Mouse (Mus musculus) monocyte, adult 2 months (primary cell): Measurements from ENCODE around the gene Sun2.

ENCODE experiments used
- DNase-seq, 2 experiments: peaks; one replicate each; pipeline ENCODE4 v3.0.0; 2022; ENCODE audit warnings: low spot score in 2 of 2, low read depth in 1 of 2

Gene Sun2

DNA sequence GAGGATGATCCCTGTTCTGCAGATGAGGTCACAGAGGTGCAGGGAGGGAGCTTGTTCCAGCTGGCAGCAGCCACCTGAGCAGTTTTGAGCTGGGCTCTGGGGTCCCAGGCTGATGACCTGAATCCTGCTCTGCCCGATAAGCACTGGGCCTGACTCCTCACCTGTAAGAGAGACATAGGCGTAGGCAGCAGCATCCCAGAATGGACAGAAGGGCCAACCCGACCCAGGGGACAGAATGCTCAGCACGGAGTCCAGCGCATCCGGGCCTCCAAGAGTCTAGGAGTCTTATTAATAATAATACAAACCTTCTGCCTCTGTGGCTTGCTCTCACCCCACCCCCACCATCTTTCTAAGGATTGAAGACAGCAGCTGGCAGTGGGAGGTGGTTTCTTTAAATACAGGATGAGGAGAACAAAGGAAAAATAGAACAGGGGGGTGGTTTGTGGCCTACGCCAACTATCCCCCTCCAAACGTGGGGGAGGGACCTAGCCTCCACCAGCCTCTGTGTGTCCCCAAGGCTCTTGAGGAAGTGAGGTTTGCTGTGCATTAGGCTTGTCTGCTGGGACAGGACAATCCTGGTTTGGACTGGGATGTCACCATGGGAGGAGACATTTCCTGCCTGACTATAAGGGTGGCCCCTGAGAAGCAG is 13.8 kb upstream of the Sun2 start:
- DNase-seq = no peak

DNA sequence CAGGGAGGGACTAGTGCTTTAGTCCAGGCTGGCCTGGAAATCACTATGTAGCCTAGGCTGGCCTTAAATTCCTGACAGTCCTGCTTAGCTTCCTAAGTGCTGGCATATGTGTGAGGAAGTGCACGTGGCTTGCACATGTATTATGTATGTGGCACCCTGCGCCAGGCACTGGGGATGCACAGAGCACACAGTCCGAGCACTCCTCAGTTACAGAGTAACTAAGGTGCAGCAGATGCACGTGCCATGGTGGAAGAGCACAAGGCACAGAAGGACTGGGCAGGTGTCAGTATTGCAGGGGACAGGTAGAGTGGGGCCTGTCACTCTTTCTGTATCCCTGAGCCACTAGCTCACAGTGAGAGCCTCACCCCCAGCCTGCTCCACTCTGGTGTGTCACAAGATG is 12.8 kb upstream of the Sun2 start:
- DNase-seq = no peak

DNA sequence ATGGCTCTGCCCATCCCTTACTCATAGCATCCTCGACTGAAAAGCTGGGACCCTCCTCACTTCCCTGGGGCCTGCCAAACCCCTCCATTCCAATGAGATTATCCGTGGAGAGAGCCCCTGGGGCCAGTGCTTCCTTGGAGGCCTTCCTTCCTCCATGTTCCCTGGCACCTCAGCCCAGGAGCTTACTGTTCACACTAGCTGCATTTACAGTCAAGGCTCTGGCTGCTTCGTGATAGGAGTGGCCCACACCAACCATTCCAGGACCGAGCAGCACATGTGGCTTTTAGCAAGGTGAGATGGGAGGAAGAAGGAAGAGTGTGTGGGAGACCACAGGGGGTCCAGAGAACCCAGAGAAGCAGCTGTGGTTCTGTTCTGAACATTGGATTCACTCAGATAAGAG is 11.5 kb upstream of the Sun2 start:
- DNase-seq = no peak

DNA sequence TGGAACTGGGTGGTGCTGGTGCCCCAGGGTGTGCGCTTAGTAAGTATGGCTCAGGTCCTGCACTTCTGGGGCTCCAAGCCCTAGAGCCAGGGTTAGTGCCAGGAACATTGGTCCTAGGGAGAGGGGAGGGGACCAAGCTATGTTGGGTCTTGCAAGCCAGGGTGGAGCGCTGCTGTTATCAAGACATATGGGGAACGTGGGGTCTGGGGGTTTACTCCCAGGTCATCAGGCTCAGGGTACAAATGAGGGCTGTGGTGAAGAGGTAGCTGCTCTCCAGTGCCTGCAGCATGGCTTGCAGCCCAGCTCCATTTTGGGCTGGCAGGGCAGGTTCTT is 11.1 kb upstream of the Sun2 start:
- DNase-seq = no peak

DNA sequence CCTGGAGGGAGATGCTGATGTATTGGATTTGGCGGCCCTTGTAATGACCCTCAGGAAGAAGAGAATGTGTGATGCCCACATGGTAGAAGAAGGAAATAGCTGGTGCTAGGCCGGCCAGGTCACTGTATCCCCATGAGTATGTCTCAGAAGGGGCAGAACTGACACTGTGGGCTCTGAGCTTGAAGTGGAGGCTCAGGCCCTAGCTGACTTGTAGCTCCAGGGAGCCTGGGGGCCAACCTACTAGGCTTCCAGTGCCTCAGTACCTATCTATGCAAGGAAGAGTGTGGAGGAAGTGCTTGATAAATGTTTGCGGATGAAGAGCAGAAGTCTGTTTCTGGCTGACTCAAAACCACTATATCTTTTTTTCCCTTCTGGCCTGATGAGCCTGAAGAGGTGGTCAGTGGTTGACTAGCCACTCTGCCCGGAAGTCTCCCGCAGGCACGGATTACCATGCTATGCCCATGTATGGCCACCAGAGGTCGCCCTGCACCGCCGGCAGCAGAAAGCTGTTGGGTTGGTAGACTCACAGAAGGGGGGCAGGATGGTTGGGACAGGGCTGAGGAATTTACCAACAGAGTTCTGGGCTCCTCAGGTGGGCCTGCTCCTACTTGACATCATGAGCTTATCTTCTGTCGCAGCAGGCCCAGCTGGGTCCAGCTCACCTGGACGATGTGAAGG is 10.5 kb upstream of the Sun2 start:
- peak; percentile 55 to 72 for DNase-seq

DNA sequence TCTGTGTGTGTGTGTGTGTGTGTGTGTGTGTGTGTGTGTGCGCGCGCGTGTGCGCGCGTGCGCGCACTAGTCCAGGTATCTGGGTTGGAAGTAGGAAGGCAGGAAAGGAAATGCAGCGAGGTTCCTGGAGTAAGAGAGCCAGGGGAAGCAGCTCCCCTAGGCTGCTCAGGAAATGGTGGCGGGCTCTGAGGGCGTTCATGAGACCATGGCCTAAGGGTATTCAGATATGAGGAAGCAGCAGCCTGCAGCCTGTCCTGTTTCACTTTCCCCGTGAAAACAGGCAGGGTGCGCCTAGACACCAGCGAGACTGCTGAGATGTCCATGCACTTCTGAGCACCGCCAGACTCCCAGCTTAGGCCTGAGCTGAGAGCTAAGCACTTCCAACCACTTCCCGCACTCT is 9.4 kb upstream of the Sun2 start:
- DNase-seq = peak in 1 of 2 experiments; percentile 47

DNA sequence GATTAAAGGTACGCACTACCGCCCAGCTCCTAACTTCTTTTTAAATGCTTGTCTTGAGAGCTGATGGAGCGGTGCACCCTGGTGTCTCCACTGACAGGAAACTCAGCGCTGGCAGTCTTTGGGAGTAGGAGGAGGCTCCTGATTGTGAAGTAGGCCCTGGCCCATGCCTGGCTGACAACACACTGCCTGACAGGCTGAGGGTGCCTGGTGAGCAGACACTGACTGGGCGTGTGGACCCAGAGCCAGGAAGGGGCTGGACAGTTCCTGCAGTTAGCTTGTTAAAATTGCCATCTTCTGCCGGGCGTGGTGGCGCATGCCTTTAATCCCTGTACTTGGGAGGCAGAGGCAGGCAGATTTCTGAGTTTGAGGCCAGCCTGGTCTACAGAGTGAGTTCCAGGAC is 7.9 kb upstream of the Sun2 start:
- no peak for DNase-seq

DNA sequence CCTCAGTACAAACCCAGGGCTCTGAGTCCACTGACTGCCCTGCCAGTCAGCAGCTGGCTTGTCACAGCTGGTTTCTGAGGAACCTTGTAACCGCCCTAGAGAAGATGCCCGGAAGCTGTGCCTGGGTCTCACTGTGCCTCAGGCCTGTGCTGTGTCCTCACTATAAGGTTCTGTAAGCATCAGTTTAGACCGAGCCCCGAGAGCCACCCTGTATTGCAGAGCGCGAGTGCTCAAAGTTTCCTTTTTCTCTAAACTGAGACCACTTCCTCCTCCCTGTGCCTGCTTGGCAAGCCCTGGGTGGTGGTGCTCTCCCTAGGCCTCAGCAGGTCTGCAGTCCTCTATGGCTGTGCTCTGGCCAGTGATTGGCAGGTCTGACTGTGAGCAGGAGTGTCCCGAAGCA is 6.8 kb upstream of the Sun2 start:
- DNase-seq = no peak

DNA sequence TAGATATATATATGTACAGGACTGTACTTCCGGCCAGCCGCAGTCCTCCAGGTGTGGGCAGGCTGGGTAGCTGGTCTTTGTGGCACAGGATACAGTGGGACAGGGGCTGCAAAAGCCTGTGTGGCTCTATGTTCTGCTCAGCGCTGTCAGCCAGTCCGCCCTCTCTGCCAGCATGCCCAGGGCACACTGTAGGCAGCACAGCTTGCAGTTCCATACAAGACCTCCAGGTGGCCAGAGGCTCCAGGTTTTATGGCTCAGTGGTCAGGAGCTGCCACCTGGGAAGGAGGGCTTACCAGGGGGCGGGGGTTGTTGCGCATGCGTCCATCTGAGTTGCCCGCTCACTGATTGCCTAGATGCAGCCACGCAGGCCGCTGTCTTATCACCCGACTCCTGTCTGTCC is 5.7 kb upstream of the Sun2 start:
- DNase-seq = no peak

DNA sequence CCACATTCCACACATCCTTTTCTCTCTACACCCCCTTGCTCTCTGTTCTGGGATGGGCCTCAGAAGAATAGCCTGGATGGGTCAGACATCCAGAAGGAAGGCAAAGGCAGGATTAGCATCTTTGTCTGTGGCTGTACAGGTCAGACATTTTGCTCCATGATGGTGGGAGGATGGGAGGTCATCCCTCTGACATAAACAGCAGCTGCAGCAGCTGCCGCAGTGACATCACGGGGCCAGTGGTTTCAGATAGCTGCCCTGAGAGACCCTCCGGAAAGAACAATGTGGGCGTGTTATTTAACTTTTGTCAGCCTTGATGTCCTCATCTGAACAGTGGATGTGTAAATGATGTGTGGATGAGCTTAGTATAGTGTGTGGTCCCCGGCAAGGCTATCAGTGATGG is 3.5 kb upstream of the Sun2 start:
- no peak for DNase-seq

DNA sequence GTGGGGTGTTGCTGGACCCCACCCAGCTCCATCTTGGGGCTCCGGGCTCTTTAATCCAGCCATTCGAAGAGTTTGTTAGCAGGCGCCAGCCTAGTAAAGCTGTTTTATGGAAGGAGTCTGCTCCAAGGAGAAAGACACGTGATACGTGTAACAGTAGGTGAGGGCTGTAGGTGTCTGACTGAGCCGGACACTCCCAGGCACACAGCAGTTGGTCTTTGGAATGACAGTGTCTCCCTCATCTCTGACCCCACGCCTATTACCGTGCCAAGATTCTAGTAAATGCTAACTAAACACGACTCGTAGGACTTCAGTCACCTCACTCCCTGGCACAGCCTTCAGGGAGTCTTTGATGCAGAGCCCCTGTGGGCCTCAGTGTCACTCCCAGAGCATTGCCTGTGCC is 3.0 kb upstream of the Sun2 start:
- no peak for DNase-seq

DNA sequence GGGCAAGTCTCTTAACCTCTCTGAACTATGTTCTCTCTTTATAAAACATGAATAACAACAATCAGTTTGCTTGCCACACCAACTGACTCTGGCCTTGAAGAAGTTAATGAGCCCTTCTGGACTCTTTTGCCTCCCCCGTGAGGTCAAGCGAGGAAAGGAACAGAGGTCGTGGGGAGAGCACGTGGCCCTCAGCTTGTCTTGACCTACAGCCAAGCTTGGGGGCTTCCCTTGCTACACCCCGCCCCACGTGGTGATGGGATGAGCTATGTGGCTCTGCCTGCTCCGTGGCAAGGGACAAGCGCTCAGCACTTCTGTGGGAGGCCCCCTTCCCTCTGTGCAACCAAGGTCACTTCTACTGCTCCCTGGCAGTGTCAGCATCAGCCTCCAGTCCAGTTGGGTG is 2.4 kb upstream of the Sun2 start:
- DNase-seq = no peak

DNA sequence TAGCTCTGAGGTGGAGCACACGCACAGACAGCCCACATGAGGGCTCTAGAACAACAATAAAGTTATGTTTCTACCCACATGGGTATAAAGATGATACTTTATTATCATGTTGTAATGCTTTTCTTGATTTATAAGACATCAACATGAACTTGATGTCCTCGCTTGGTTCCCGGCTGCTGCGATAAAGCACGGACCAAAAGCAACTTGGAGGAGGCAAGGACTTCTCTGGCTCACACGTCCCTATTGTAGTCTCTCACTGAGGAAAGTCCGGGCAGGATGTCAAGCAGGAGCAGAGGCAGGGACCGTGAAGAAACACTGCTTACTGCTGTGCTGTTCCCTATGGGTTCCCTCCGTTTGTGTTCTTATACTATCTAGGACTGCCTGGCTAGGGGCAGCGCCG is 1.7 kb upstream of the Sun2 start:
- no peak for DNase-seq

DNA sequence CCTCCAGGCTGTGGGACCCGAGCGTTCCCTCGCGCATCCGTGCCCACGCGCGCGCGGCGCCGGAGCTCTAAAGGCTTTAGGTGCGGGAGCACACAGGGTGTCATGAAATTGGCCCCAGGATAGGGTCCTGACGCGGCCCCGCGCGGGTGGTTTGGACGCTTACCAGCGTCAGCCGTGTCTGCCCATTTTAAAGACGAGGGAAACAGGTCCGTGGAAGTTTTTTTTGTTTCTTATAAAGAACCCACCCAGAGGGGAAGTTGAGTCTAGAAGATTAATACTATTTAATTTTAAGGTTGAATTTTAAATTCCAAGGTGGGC is 329 bp upstream of the Sun2 start:
- DNase-seq = no peak

DNA sequence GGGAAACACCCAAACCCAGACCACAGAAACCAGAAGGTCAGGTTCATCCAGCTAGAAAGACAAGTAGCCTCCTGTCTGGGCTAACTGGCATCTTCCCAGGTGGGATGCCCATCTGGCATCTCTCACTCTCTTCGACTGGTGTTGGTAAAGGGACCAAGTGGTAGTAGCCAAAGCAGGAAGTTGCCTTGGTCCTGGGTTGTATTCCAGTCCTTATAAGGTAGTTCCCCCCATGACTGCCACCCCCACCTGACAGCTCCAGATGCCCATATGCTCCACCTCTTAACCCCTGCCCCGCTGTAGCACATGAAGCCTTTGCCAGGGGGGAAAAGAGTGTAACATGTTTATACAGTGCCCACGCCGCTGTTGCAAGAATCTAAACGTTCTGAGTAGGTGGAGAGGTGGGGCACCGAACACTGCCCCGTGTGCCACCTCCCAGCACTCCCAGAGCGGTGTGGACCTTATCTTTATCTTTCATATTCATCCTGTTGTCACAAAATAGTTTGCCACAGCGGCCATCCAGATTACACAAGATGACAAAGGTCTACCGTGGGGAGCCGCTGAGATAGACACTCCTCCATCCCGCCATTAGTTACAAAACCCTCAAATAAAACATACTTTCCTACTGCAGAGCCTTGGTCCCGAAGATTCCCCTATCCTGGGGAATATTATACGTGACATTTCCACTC is 1.0 kb downstream of the Sun2 start:
- DNase-seq = peak in 1 of 2 experiments; percentile 33

DNA sequence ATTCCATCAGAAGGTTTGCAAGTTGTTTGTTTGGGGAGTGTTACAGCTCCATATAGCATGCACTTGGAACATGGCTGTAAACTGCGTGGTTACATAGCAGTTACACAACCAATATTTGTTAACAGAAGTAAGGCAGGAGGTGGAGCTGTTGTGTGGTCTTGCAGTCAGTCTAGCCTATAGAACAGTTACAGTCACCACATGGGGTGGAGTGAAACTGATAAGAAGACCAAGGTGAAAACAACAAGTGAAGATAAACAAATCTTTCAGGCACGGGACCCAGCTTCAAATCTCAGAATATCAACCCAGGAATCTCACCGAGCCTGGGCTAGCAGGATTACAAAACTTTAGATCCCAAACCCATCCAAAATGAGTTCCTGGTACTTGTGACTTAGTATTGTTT is 1.6 kb downstream of the Sun2 start:
- no peak for DNase-seq

DNA sequence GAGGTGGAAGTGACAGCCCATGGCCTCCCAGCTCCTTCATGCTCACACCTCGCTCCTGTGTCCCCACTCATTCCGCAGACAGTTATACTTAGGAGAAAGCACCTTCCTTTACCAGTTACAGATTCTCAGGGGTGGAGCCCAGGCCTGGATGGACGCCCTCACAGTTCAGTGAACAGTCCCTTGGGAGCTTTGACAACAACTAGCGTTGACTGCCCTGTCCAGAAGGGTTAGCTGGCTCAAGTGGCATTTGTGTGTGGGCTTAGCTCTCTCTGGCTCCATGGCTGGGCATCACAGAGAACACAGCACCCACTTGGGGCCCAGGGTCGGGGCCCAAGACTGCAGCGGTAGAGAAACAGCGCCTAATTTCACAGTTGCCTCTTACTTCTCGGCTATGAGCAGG is 8.0 kb downstream of the Sun2 start:
- DNase-seq = no peak

DNA sequence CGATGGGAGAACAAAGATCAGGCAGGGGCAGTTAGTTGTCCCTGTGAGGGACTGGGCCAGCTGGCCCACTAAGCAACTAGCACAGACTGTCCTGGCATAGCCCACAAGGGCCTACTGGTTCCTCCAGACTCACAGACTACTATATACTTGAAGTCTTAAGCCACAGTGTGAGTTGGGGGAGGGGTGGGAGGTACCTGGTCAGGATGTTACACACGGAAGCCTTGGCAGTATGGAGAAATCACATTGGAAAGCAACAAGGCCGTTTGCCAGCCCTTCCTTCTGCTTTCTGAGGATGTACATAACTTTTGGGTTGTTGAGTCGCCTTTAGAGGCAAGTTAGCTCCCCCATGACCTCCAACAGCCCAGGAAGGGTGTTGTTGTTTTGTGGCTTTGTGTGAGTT is 8.7 kb downstream of the Sun2 start:
- no peak for DNase-seq

DNA sequence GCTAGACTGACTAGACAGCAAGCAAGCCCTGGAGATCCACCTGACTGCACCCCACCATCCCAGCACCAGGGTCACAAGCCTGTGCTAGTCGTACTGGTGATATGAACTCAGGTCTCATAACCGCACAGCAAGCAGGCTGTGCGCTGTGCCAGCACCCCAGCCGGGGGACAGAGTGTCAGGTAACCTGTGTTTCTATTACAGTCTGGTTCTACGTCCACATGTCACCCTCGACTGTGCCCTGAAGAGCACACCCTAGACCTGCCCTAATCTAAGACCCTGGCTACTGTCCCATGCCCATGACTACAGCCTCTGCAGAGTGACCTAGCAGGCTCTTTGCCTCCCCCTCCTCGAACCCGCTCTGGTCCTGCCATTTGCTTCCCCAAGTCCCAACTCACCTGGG is 9.1 kb downstream of the Sun2 start:
- DNase-seq = no peak

DNA sequence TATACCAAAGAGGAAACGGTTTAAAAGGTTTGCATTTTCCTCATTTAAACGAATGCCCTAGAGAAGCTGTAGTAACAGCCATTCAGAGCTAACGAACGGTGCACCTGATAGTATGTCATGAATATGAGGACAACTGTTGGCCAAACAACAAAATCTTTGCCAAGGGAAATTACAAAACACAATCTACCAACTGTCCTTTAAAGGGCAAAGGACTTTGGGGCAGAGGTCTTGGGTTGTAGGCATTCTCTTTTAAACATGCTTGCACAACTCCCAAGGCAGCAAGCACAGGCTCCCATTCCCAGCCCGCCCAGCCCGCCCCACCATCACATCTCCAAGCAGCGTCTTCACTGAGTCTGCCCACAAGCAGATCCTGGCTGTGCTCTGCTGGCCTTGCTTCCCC is 10.8 kb downstream of the Sun2 start:
- DNase-seq = no peak

DNA sequence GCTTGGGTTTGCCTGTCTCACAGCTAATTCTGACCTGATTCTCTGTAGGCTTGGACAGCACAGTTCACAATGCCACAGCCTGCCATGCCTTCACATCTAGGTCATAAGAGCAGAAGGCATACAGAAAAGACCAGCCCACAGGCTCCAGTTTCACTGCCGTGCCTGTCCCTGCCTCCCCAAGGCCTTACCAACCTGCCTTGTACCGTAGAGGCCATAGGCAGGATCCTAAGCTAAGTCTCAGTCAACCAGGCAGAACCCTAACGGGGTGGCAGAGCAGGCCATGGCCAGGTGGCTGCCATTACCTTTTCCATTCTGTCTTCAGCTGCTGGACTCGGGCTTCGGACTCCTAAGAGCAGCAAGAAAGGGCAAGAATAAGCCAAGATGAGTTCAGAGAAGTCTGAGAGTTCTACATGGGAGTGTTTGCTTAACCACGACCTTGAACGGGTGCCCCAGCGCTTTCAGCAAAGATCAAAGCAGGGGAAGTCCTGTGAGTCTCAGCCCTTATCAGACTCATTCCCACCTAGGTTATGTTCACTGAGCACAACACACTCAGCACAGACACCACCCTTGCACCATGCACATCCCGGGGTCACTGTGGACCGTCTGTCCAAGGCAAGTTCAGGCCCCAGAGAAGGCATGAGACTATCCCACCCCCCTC is 13.5 kb downstream of the Sun2 start:
- no peak for DNase-seq

DNA sequence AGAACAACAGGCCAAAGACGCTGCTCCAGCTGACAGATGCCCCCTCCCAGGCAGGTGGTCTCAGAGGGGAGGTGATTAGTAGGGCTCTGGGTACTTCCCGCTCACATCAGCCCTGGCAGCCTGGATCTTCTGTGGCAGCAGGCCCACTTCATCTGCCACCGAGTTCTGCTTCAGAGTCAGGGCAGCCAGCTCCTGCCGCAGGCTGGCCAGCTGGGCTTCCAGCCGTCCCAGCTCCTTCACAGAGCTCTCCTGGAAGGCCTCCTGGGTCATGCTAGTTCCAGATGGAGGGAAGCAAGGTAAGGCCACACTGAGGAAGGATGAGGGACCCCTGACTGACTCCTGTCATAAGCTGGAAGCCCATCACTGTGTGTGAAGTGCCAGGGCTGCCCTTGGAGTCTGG is 14.0 kb downstream of the Sun2 start:
- no peak for DNase-seq

DNA sequence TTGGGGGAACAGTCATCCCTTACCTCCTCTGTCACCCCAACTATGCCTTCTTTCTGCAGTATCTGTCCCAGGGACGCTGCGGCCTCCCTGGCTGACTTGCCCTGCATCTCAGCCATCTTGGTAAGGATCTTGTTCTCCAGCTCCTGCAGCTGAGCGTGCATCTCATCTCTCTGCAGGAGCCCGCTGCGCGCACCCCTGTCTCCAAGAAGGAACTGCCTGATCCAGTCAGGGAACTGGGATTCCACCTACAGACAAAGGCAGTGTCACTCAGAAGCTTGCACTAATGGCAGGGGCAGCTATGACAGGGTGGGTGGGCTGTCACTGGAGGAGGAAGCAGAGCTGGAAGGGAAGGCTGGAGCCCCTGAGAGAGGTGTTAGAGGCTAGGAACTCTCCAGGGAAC is 14.5 kb downstream of the Sun2 start:
- no peak for DNase-seq
